Mouse (Mus musculus) midbrain, embryonic 11.5 days (tissue): Measurements from ENCODE around the gene Mtor. TPM values are rescaled to one million over a fixed set of nuclear protein-coding genes. Genes with fewer than 3 reads are reported as not detected.
A peak's percentile ranks its signal among the peaks of the same experiment; 100 is the strongest.

Source experiments
- ATAC-seq: fragments of 200-750 bp; cut with Nextera tagmentation; 2 replicates; pipeline ENCODE4 v1.8.0; 2017; ENCODE audit warnings: moderate TSS enrichment, moderate library complexity; ENCODE audit not compliant: low FRiP score
- DNase-seq: peaks from one replicate; pipeline ENCODE4 v3.0.0; 2015; ENCODE audit warnings: low spot score; ENCODE audit errors: missing footprints
- H3K27ac ChIP-seq: fragments of 300-500 bp; sonication (generic); 2 replicates; pipeline ENCODE4 v1.5.1; 2014; ENCODE audit warnings: low read depth, low read length
- H3K27me3 ChIP-seq: fragments of 300-500 bp; sonication (generic); 2 replicates; pipeline ENCODE4 v1.6.1; 2014; ENCODE audit warnings: mild to moderate bottlenecking, low read length, moderate library complexity, mixed read lengths; ENCODE audit not compliant: control insufficient read depth, insufficient read depth
- H3K36me3 ChIP-seq: fragments of 300-500 bp; sonication (generic); 2 replicates; pipeline ENCODE4 v1.6.1; 2014; ENCODE audit warnings: mild to moderate bottlenecking, low read length, moderate library complexity, mixed read lengths; ENCODE audit not compliant: control insufficient read depth, insufficient read depth
- H3K4me1 ChIP-seq: fragments of 300-500 bp; sonication (generic); 2 replicates; pipeline ENCODE4 v1.6.1; 2014; ENCODE audit warnings: low read length; ENCODE audit not compliant: control insufficient read depth, insufficient read depth
- H3K4me2 ChIP-seq: fragments of 300-500 bp; sonication (generic); 2 replicates; pipeline ENCODE4 v1.6.1; 2014; ENCODE audit warnings: mild to moderate bottlenecking, moderate library complexity
- H3K4me3 ChIP-seq: fragments of 300-500 bp; sonication (generic); 2 replicates; pipeline ENCODE4 v1.5.1; 2014; ENCODE audit warnings: low read depth, low read length
- H3K9ac ChIP-seq: fragments of 300-500 bp; sonication (generic); 2 replicates; pipeline ENCODE4 v1.6.1; 2014; ENCODE audit warnings: low read length
- H3K9me3 ChIP-seq: fragments of 300-500 bp; sonication (generic); 2 replicates; pipeline ENCODE4 v1.6.1; 2016; ENCODE audit warnings: low read length; ENCODE audit not compliant: control insufficient read depth
- WGBS: fragments of 180-500 bp; shearing (Covaris S2); extraction: QIAGEN DNeasy Blood & Tissue Kit; methylation state at CpG from one replicate; pipeline ENCODE4 v1.1.7; 2014; 5-methylcytosine and 5-hydroxymethylcytosine counted together
- polyA plus RNA-seq: library from polyadenylated mRNA; unstranded; fragments of >200 nt; fragmentation: Nextera tagmentation; extraction: Ambion mirVana; gene quantifications from 2 replicates; pipeline ENCODE4 v1.2.1, GENCODE M21; 2014

Gene Mtor
- polyA plus RNA-seq, 1 experiment from 2014 or later, result 30.9 TPM

DNA sequence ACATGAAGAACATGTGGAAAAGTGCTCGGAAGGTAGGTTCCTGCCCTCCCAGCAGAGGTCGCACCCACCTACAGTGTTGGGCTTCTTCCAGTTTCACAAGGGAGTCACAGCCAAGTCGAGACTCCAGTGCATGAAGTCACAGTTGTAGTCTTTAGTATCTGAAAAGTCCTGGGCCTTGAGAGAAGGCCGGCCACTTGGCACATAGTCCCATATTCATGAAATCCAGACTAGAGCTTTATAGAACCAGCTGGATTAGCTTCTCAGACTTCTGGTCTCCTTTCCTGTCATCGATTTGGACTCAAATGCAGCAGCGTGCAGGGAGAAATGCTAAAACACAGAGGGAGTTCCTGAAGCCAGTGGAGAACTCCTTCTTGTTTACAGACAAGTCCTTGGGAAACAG is 82.4 kb downstream of the Mtor start:
- Histone ChIP-seq H3K4me2 (no peak overlapping the region), H3K27ac (no peak overlapping the region), H3K36me3 (peaks cover 48% of the 10 kb centered on the region), H3K4me3 (no peak overlapping the region), H3K4me1 (no peaks in the 10 kb centered on the region), H3K27me3 (no peaks in the 10 kb centered on the region), H3K9ac (no peak overlapping the region), H3K9me3 (no peaks in the 10 kb centered on the region)
- DNase-seq (no peak), ATAC-seq (no peak)
- WGBS, result 96% methylated on average over 6 of the region's 6 CpGs

DNA sequence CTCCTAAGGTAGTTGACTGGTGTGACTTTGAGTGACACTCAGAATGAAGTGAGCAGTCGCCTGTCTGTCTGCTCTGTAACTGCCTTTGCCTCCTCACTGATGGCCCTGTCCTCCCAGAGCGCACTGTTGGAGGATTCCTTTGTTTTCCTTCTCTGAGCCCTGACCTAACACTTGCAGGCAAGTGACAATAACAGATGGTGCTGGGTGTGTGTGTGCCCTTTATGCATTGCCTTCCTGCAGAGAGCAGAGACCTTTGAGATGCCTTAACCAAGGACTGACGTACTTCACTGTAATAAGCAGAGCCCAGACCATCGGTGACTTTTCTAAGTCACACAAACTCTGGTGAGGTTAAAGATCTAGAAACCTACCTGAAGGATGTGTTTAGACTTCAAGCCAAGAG is 82.9 kb downstream of the Mtor start:
- H3K9ac ChIP-seq, result no peak overlapping the region
- H3K36me3 ChIP-seq, result peaks cover 49% of the 10 kb centered on the region
- ATAC-seq (no peak), DNase-seq (no peak)
- H3K4me3 ChIP-seq, result no peak overlapping the region
- H3K9me3 ChIP-seq, result no peaks in the 10 kb centered on the region
- H3K27me3 ChIP-seq, result no peaks in the 10 kb centered on the region
- WGBS, result 93% methylated on average over 4 of the region's 4 CpGs
- H3K27ac ChIP-seq, result no peak overlapping the region
- H3K4me1 ChIP-seq, result no peaks in the 10 kb centered on the region
- H3K4me2 ChIP-seq, result no peak overlapping the region

- WGBS, result 94% methylated on average over 3 of the region's 3 CpGs
- Histone ChIP-seq H3K27me3 (no peaks in the 10 kb centered on the region), H3K4me3 (no peak overlapping the region), H3K4me1 (no peaks in the 10 kb centered on the region), H3K9ac (no peak overlapping the region), H3K4me2 (no peak overlapping the region), H3K27ac (no peak overlapping the region), H3K9me3 (no peaks in the 10 kb centered on the region), H3K36me3 (peaks cover 49% of the 10 kb centered on the region)
- DNase-seq, result no peak
- ATAC-seq, result no peak
Observed at GRCm38 (mm10) chr4:148532516-148532915, 84.1 kb downstream of the Mtor start.

DNA sequence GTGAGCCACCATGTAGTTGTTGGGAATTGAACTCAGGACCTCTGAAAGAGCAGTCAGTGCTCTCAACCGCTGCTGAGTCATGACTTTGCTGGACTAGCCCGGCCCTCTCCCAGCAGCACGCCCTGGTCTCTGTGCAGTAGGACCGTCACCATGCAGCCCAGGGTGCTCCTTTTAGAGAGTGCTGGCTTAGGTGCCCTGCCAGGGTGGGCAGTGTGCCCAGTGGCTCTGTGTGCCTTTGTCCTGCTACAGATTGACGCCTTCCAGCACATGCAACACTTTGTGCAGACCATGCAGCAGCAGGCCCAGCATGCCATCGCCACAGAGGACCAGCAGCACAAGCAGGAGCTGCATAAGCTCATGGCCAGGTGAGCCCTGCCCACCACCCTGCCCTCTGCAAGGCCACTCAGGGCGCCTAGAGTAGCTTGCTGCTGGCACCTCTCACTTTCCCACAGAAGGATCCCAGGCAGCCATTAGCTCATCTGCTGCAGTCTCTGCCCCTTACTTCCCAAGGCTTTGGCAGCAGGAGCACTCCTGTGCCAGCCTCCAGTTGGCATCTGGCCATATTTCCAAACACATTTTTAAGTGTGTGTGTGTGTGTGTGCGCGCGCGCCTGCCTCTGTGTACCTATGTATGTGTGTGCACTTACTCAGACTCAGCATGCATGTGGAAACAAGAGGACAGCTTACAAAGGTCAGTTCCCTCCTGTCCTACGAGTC is 85.4 kb downstream of the Mtor start:
- Histone ChIP-seq H3K9me3 (no peaks in the 10 kb centered on the region), H3K4me2 (no peak overlapping the region), H3K4me1 (no peaks in the 10 kb centered on the region), H3K27me3 (no peaks in the 10 kb centered on the region), H3K4me3 (no peak overlapping the region), H3K9ac (no peak overlapping the region), H3K27ac (no peak overlapping the region), H3K36me3 (peaks cover 56% of the 10 kb centered on the region)
- no peak for DNase-seq
- 95% methylated on average over 12 of the region's 12 CpGs for WGBS
- no peak for ATAC-seq

GRCm38 (mm10) chr4:148535876-148536275 is 87.5 kb downstream of the Mtor start:
- Histone ChIP-seq H3K27me3 (no peaks in the 10 kb centered on the region), H3K4me3 (no peak overlapping the region), H3K36me3 (peaks cover 67% of the 10 kb centered on the region), H3K4me2 (no peak overlapping the region), H3K27ac (no peak overlapping the region), H3K4me1 (no peaks in the 10 kb centered on the region), H3K9me3 (no peaks in the 10 kb centered on the region), H3K9ac (no peak overlapping the region)
- 99% methylated on average over 3 of the region's 3 CpGs for WGBS
- ATAC-seq (no peak), DNase-seq (no peak)

DNA sequence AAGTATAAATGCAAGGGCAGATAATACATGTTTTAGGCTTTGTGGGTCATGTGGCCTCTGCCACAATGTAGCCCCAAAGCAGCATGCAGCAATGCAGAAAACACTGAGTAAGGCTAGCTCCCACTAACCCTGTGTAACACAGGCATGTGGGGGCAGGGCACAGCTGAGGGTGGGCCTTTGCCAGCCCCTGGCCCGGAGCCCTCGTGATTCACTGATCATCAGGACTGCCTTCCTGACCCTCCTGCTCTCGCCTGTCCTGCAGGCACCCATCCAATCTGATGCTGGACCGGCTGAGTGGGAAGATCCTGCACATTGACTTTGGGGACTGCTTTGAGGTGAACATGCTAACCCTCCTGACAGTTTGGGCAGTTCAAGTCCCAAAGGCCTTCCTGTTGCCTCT is 100.7 kb downstream of the Mtor start:
- Histone ChIP-seq H3K4me3 (no peak overlapping the region), H3K27ac (no peak overlapping the region), H3K9me3 (no peaks in the 10 kb centered on the region), H3K4me1 (no peaks in the 10 kb centered on the region), H3K9ac (no peak overlapping the region), H3K27me3 (no peaks in the 10 kb centered on the region), H3K4me2 (no peak overlapping the region), H3K36me3 (peaks cover 51% of the 10 kb centered on the region)
- WGBS, result 87% methylated on average over 4 of the region's 4 CpGs
- no peak for ATAC-seq
- DNase-seq, result no peak

GRCm38 (mm10) chr4:148557766-148558165 is 109.4 kb downstream of the Mtor start:
- Histone ChIP-seq H3K9me3 (no peaks in the 10 kb centered on the region), H3K4me2 (peak overlapping the region; percentile 73), H3K9ac (peak overlapping the region; percentile 97), H3K4me3 (peak overlapping the region; percentile 88), H3K36me3 (peaks cover 34% of the 10 kb centered on the region), H3K27me3 (no peaks in the 10 kb centered on the region), H3K27ac (no peak overlapping the region), H3K4me1 (peaks cover 3% of the 10 kb centered on the region; the same call in 1 of the 2 replicates)
- DNase-seq, result no peak
- WGBS, result 31% methylated on average over 6 of the region's 6 CpGs
- peak; percentile 40; the same call in 1 of the 2 replicates for ATAC-seq

DNA sequence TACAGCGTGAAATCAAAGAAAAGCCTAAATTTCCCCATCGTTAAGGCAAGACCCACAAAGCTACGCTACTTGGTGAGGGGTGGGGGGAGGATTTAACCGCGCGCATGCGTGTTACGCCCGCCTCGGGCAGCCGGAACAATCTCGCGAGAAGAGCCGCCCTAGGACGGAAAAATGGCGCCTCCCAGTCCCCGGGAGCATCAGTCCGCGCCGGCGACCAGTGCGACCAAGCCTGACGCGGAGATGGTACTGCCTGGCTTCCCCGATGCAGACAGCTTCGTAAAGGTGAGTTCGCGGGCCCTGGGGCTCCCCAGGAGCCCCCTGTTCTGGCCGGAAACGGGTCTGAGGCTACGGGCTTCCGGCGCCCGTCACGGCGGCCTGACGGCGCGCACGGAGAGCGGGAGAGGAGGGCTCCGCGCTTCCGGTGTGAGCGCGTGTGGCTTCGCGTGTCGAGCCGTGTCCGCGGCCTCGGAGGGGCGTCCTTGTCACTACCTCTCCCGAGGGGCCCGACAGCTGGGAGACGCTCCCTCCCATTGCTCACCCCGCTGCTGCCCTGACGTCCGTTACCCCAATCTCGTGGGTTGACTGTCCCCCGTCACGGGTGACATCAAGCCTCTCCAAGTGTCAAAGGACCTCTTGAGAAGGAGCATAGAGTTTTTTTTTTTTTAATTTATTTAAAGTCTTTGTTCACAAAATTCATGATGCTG is 110.0 kb downstream of the Mtor start, which contains the start of gene Exosc10:
TSS of gene Exosc10 (plus strand) at position 133 of the 704 bp plus-strand sequence.
- peak; percentile 94 for ATAC-seq
- Histone ChIP-seq H3K4me1 (peaks cover 3% of the 10 kb centered on the region; the same call in 1 of the 2 replicates), H3K9me3 (no peaks in the 10 kb centered on the region), H3K27ac (peak within 1 kb of the TSS; percentile 88), H3K9ac (peak within 1 kb of the TSS; percentile 97), H3K4me2 (peak within 1 kb of the TSS; percentile 73), H3K4me3 (peak within 1 kb of the TSS; percentile 88), H3K36me3 (peaks cover 33% of the 10 kb centered on the region), H3K27me3 (no peaks in the 10 kb centered on the region)
- WGBS, result under 1% methylated on average over 59 of the region's 63 CpGs
- peak; percentile 99 for DNase-seq

- ATAC-seq (no peak), DNase-seq (no peak)
- peaks cover 3% of the 10 kb centered on the region; the same call in 1 of the 2 replicates for H3K4me1 ChIP-seq
- H3K27ac ChIP-seq, result no peak overlapping the region
- no peak overlapping the region for H3K4me3 ChIP-seq
- WGBS, result 95% methylated on average over 17 of the region's 17 CpGs
- H3K27me3 ChIP-seq, result no peaks in the 10 kb centered on the region
- H3K9ac ChIP-seq, result no peak overlapping the region
- H3K9me3 ChIP-seq, result no peaks in the 10 kb centered on the region
- H3K36me3 ChIP-seq, result peaks cover 60% of the 10 kb centered on the region
- no peak overlapping the region for H3K4me2 ChIP-seq
Observed at GRCm38 (mm10) chr4:148562676-148563075, 114.3 kb downstream of the Mtor start.
